Mouse (Mus musculus): ENCODE data around the gene Larp6. TPM values are rescaled to one million over a fixed set of nuclear protein-coding genes. Genes with fewer than 3 reads are reported as not detected.

Gene Larp6
- polyA plus RNA-seq, 1 experiment, result not detected

- H3K4me3 ChIP-seq (ENCODE audit: insufficient read depth, low read length), result no peak overlapping the region
- H3K4me1 ChIP-seq (ENCODE audit: control insufficient read depth, insufficient read depth, low read length), result no peaks in the 10 kb centered on the region
- no peak overlapping the region for H3K27ac ChIP-seq (ENCODE audit: insufficient read depth, low read depth, low read length)
- TF ChIP-seq POLR2A (IDR thresholded peaks at IDR 0.05; ENCODE audit: borderline replicate concordance, low read depth, low read length) (no peak), CTCF (IDR thresholded peaks at IDR 0.05; ENCODE audit: low read depth, low read length) (no peak)
These were observed 778 bp upstream of the Larp6 start for GRCm38 (mm10) chr9:60712011-60712410.

- no peaks in the 10 kb centered on the region for H3K4me1 ChIP-seq (ENCODE audit: control insufficient read depth, insufficient read depth, low read length)
- no peak overlapping the region for H3K27ac ChIP-seq (ENCODE audit: insufficient read depth, low read depth, low read length)
- H3K4me3 ChIP-seq (ENCODE audit: insufficient read depth, low read length), result no peak overlapping the region
- peak; percentile 5; the same call in 1 of the 2 replicates for TF ChIP-seq CTCF (IDR thresholded peaks at IDR 0.05; ENCODE audit: low read depth, low read length)
- no peak for TF ChIP-seq POLR2A (IDR thresholded peaks at IDR 0.05; ENCODE audit: borderline replicate concordance, low read depth, low read length)
These were observed 827 bp downstream of the Larp6 start for GRCm38 (mm10) chr9:60713616-60714015.

DNA sequence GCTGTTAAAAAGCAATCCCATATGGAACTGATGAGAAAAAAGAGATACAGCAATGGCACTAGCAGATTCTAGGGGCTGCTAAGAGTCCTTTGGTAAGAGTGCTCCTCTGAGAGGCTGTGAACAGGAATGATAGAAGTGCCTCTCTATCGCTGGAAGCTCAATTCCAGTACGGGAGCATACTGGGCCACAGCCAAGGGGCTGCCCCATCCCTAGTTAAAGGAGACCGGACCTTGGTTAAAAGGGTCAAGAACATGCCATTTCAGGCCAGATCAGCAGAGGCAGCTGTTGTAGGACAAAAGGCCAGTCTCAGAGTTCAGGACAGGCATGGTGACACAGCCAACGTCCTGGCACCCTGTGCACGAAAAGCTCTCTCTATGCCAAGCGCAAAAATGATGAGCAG lies 1.4 kb downstream of the Larp6 start:
- Histone ChIP-seq H3K4me1 (ENCODE audit: control insufficient read depth, insufficient read depth, low read length) (no peaks in the 10 kb centered on the region), H3K4me3 (ENCODE audit: insufficient read depth, low read length) (no peak overlapping the region), H3K27ac (ENCODE audit: insufficient read depth, low read depth, low read length) (no peak overlapping the region)
- TF ChIP-seq CTCF (IDR thresholded peaks at IDR 0.05; ENCODE audit: low read depth, low read length) (no peak), POLR2A (IDR thresholded peaks at IDR 0.05; ENCODE audit: borderline replicate concordance, low read depth, low read length) (no peak)

DNA sequence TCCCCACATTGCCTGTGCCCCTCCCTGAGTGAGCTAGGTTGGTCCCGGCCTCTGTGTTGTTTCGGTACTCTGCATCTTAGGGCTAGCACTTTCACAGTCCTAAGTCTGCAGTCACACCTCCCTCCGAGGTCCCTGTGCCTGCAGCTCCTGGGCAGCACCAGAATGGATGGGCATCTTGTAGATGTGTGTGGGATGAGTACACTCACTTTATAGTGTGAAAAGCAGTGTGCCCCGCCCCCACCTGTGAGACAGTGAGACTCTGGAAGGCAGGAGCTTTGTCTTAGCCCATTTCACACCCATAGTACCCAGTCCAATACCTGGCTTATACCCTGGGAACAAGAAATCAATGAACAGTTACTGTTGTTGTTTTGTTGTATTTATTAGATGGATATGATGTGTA lies 2.5 kb downstream of the Larp6 start:
- Histone ChIP-seq H3K4me3 (ENCODE audit: insufficient read depth, low read length) (no peak overlapping the region), H3K27ac (ENCODE audit: insufficient read depth, low read depth, low read length) (no peak overlapping the region), H3K4me1 (ENCODE audit: control insufficient read depth, insufficient read depth, low read length) (no peaks in the 10 kb centered on the region)
- no peak for TF ChIP-seq CTCF (IDR thresholded peaks at IDR 0.05; ENCODE audit: low read depth, low read length)

GRCm38 (mm10) chr9:60715828-60716227 lies 3.0 kb downstream of the Larp6 start:
- Histone ChIP-seq H3K4me3 (ENCODE audit: insufficient read depth, low read length) (no peak overlapping the region), H3K4me1 (ENCODE audit: control insufficient read depth, insufficient read depth, low read length) (no peaks in the 10 kb centered on the region), H3K27ac (ENCODE audit: insufficient read depth, low read depth, low read length) (no peak overlapping the region)
- TF ChIP-seq POLR2A (IDR thresholded peaks at IDR 0.05; ENCODE audit: borderline replicate concordance, low read depth, low read length) (no peak), CTCF (IDR thresholded peaks at IDR 0.05; ENCODE audit: low read depth, low read length) (no peak; the same call in 1 of the 2 replicates)

DNA sequence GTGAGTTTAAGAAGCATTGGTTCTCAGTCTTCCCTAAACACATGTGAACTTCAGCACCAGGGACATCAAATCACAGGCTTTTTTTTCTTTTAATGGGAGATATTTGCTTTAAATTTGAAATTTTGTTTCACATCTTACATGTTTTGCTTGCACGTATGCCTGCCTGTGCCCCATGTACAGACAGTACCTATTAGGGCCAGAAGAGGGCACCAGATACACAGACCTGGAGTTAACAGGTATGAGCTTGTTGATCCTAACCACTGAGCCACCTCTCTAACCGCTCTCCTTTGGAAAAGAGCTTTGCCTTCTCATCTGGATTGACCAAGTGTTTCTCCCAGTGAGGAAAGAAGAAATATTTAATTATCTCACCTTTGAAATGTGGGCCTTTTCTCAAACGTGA lies 5.5 kb downstream of the Larp6 start:
- H3K4me3 ChIP-seq (ENCODE audit: insufficient read depth, low read length), result no peak overlapping the region
- H3K4me1 ChIP-seq (ENCODE audit: control insufficient read depth, insufficient read depth, low read length), result no peaks in the 10 kb centered on the region
- TF ChIP-seq CTCF (IDR thresholded peaks at IDR 0.05; ENCODE audit: low read depth, low read length) (no peak), POLR2A (IDR thresholded peaks at IDR 0.05; ENCODE audit: borderline replicate concordance, low read depth, low read length) (no peak)
- no peak overlapping the region for H3K27ac ChIP-seq (ENCODE audit: insufficient read depth, low read depth, low read length)

GRCm38 (mm10) chr9:60719687-60720086 lies 6.9 kb downstream of the Larp6 start:
- Histone ChIP-seq H3K4me3 (ENCODE audit: insufficient read depth, low read length) (no peak overlapping the region), H3K27ac (ENCODE audit: insufficient read depth, low read depth, low read length) (no peak overlapping the region), H3K4me1 (ENCODE audit: control insufficient read depth, insufficient read depth, low read length) (no peaks in the 10 kb centered on the region)
- TF ChIP-seq POLR2A (IDR thresholded peaks at IDR 0.05; ENCODE audit: borderline replicate concordance, low read depth, low read length), result no peak
- TF ChIP-seq CTCF (IDR thresholded peaks at IDR 0.05; ENCODE audit: low read depth, low read length), result no peak

GRCm38 (mm10) chr9:60724968-60725367 lies 12.2 kb downstream of the Larp6 start:
- no peak overlapping the region for H3K27ac ChIP-seq (ENCODE audit: insufficient read depth, low read depth, low read length)
- no peak for TF ChIP-seq POLR2A (IDR thresholded peaks at IDR 0.05; ENCODE audit: borderline replicate concordance, low read depth, low read length)
- no peak for TF ChIP-seq CTCF (IDR thresholded peaks at IDR 0.05; ENCODE audit: low read depth, low read length)
- H3K4me3 ChIP-seq (ENCODE audit: insufficient read depth, low read length), result no peak overlapping the region
- H3K4me1 ChIP-seq (ENCODE audit: control insufficient read depth, insufficient read depth, low read length), result no peaks in the 10 kb centered on the region

DNA sequence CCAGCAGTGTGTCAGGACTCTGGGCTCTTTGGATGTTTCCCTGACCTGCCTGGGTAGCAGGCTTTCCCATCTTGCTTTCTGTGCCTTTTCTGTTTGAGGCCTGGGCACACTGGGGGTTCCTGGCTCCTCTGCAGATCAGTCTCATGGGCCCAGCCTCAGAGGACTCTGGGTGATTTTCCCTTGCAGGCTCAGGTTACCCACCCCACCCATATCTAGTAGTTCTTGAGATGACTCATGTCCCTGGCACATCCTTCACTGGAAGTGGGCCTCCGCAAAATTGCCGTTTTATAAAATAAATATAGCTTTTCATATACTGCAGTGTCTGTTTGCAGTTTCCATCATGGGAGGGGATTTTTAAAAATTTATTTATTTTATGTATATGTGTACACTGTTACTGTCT lies 21.5 kb downstream of the Larp6 start:
- no peak overlapping the region for H3K4me3 ChIP-seq (ENCODE audit: insufficient read depth, low read length)
- no peaks in the 10 kb centered on the region for H3K4me1 ChIP-seq (ENCODE audit: control insufficient read depth, insufficient read depth, low read length)
- no peak overlapping the region for H3K27ac ChIP-seq (ENCODE audit: insufficient read depth, low read depth, low read length)
- TF ChIP-seq CTCF (IDR thresholded peaks at IDR 0.05; ENCODE audit: low read depth, low read length), result no peak

DNA sequence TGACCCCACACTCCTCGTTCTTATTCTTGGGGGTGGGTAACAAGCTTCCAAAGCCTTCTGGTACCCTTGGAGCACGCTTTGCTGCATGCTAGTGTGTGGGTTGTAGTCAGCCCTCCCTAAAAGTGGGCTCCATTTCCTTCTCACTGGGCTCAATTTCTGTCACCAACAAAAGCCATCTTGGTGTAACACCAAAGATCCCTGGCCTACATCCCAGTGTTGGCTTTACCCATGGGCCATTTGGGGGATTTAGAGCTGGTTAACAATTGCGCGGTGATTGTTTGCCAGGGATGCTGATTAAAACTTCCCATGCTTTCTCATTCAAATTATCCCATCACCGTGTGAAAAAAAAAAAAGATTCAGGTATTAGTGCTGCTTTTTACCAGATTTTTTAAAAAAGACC lies 26.3 kb downstream of the Larp6 start:
- H3K4me1 ChIP-seq (ENCODE audit: control insufficient read depth, insufficient read depth, low read length), result peaks cover 13% of the 10 kb centered on the region
- H3K27ac ChIP-seq (ENCODE audit: insufficient read depth, low read depth, low read length), result no peak overlapping the region
- no peak for TF ChIP-seq POLR2A (IDR thresholded peaks at IDR 0.05; ENCODE audit: borderline replicate concordance, low read depth, low read length)
- no peak for TF ChIP-seq CTCF (IDR thresholded peaks at IDR 0.05; ENCODE audit: low read depth, low read length)
- no peak overlapping the region for H3K4me3 ChIP-seq (ENCODE audit: insufficient read depth, low read length)

- TF ChIP-seq CTCF (IDR thresholded peaks at IDR 0.05; ENCODE audit: low read depth, low read length) (no peak), POLR2A (IDR thresholded peaks at IDR 0.05; ENCODE audit: borderline replicate concordance, low read depth, low read length) (no peak)
- Histone ChIP-seq H3K27ac (ENCODE audit: insufficient read depth, low read depth, low read length) (no peak overlapping the region), H3K4me1 (ENCODE audit: control insufficient read depth, insufficient read depth, low read length) (peaks cover 19% of the 10 kb centered on the region), H3K4me3 (ENCODE audit: insufficient read depth, low read length) (no peak overlapping the region)
These were observed 28.6 kb downstream of the Larp6 start for GRCm38 (mm10) chr9:60741436-60741835.

All from bone marrow macrophage, adult 2 months (primary cell).